Mouse (Mus musculus) CH12.LX (cell line): Measurements from ENCODE around the gene Stap2.

Experiments used
- POLR2A ChIP-seq: IDR thresholded peaks from 2 replicates; pipeline ENCODE4 v1.6.1; 2011; ENCODE audit warnings: low read depth, mild to moderate bottlenecking, improper control_type of control experiment, low read length
- USF1 ChIP-seq: IDR thresholded peaks from 2 replicates; pipeline ENCODE4 v1.6.1; 2014; ENCODE audit warnings: low read depth, mild to moderate bottlenecking, inconsistent platforms, low read length, improper control_type of control experiment
- ZKSCAN1 ChIP-seq: IDR thresholded peaks from 2 replicates; pipeline ENCODE4 v1.6.1; 2012; ENCODE audit warnings: low read depth, inconsistent platforms, low read length, improper control_type of control experiment, borderline replicate concordance

- no peak for TF ChIP-seq POLR2A
- no peak for TF ChIP-seq ZKSCAN1
- no peak for TF ChIP-seq USF1
Observed at GRCm38 (mm10) chr17:55959946-55960740, 45.2 kb downstream of the Stap2 start.
